Mouse (Mus musculus) heart, postnatal 0 days (tissue): ENCODE data around the gene Slc6a16. TPM values are rescaled to one million over a fixed set of nuclear protein-coding genes. Genes with fewer than 3 reads are reported as not detected.

ENCODE experiments used
- ATAC-seq: fragments of 200-750 bp; cut with Nextera tagmentation; 2 replicates; pipeline ENCODE4 v1.8.0; 2017; ENCODE audit warnings: low read depth, moderate number of reproducible peaks, moderate library complexity; ENCODE audit not compliant: insufficient read depth
- DNase-seq: peaks from one replicate; pipeline ENCODE4 v3.0.0-alpha.2; 2016; ENCODE audit warnings: low spot score
- H3K27ac ChIP-seq: fragments of 300-500 bp; sonication (generic); 2 replicates; pipeline ENCODE4 v1.5.1; 2014; ENCODE audit warnings: low read depth, mild to moderate bottlenecking
- H3K27me3 ChIP-seq: fragments of 300-500 bp; sonication (generic); 2 replicates; pipeline ENCODE4 v1.6.1; 2014; ENCODE audit warnings: low read length, mixed read lengths; ENCODE audit not compliant: control insufficient read depth, insufficient read depth
- H3K36me3 ChIP-seq: fragments of 300-500 bp; sonication (generic); replicated peaks from 2 replicates; pipeline ENCODE4 v1.6.1; 2014; ENCODE audit warnings: low read length, mixed read lengths; ENCODE audit not compliant: control insufficient read depth, insufficient read depth
- H3K4me1 ChIP-seq: fragments of 300-500 bp; sonication (generic); 2 replicates; pipeline ENCODE4 v1.6.1; 2014; ENCODE audit warnings: antibody characterized with exemption; ENCODE audit not compliant: control insufficient read depth, insufficient read depth
- H3K4me2 ChIP-seq: fragments of 300-500 bp; sonication (generic); 2 replicates; pipeline ENCODE4 v1.6.1; 2014; ENCODE audit warnings: low read depth, mild to moderate bottlenecking, low read length, moderate library complexity
- H3K4me3 ChIP-seq: fragments of 300-500 bp; sonication (generic); 2 replicates; pipeline ENCODE4 v1.5.1; 2014; ENCODE audit warnings: low read depth, low read length
- H3K9ac ChIP-seq: fragments of 300-500 bp; sonication (generic); replicated peaks from 2 replicates; pipeline ENCODE4 v1.6.1; 2014; ENCODE audit warnings: low read depth, low read length, mixed read lengths
- H3K9me3 ChIP-seq: fragments of 300-500 bp; sonication (generic); replicated peaks from 2 replicates; pipeline ENCODE4 v1.6.1; 2016; ENCODE audit warnings: low read length; ENCODE audit not compliant: control insufficient read depth
- CTCF ChIP-seq: IDR thresholded peaks from 2 replicates; pipeline ENCODE4 v1.5.1; 2016; ENCODE audit warnings: antibody characterized with exemption, control low read depth, low read depth
- EP300 ChIP-seq: IDR thresholded peaks from 2 replicates; pipeline ENCODE4 v1.6.1; 2016; ENCODE audit warnings: antibody characterized with exemption, low read depth
- WGBS: fragments of 180-500 bp; shearing (Covaris S2); extraction: QIAGEN DNeasy Blood & Tissue Kit; methylation state at CpG from one replicate; pipeline ENCODE4 v1.1.7; 2014; 5-methylcytosine and 5-hydroxymethylcytosine counted together
- polyA plus RNA-seq: library from polyadenylated mRNA; unstranded; fragments of >200 nt; fragmentation: Nextera tagmentation; extraction: Ambion mirVana; gene quantifications from 2 replicates; pipeline ENCODE4 v1.2.1, GENCODE M21; 2015
- total RNA-seq: library from RNA; depleted of rRNA; stranded (reverse); fragments of >200 nt; gene quantifications from 2 replicates; pipeline ENCODE4 v1.2.3, GENCODE M21; 2014; ENCODE audit warnings: low replicate concordance

The Slc6a16 gene
- total and polyA plus RNA-seq, 2 experiments from 2014 or later: not detected

GRCm38 (mm10) chr7:45300270-45300669 lies 59.4 kb downstream of the Slc6a16 start:
- Histone ChIP-seq H3K9ac (no peak overlapping the region), H3K4me2 (no peak overlapping the region), H3K36me3 (peaks cover 31% of the 10 kb centered on the region), H3K4me3 (no peak overlapping the region), H3K27me3 (no peaks in the 10 kb centered on the region), H3K27ac (no peak overlapping the region), H3K9me3 (no peaks in the 10 kb centered on the region), H3K4me1 (no peaks in the 10 kb centered on the region)
- peak; percentile 56 for DNase-seq
- peak; percentile 70 for TF ChIP-seq CTCF
- TF ChIP-seq EP300: no peak
- peak; percentile 68 for ATAC-seq
- 20% methylated on average over 6 of the region's 6 CpGs for WGBS

DNA sequence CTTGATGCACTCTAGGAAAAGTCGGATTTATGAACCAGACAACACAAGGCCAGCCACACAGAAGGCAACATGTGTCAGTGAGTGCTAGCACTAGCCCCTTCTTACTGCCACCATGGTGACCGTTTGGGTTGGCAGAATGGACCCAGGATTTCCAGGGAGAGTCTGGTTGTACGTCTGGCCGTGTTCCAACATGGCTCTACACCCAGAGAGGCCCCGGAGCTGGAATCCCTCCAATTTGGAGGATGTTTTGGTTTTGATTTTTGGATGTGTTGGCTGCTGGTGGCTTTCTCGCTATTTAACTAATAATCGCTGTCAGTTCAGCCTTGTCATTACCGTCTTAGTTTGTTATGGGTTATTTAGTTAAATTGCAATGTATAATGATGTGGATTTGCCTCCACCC lies 61.7 kb downstream of the Slc6a16 start:
- no peaks in the 10 kb centered on the region for H3K27me3 ChIP-seq
- TF ChIP-seq CTCF: no peak
- no peak for TF ChIP-seq EP300
- H3K36me3 ChIP-seq: peaks cover 47% of the 10 kb centered on the region
- H3K4me3 ChIP-seq: no peak overlapping the region
- no peak overlapping the region for H3K27ac ChIP-seq
- H3K4me1 ChIP-seq: no peaks in the 10 kb centered on the region
- 56% methylated on average over 8 of the region's 8 CpGs for WGBS
- H3K9ac ChIP-seq: no peak overlapping the region
- DNase-seq: no peak
- no peak for ATAC-seq
- H3K9me3 ChIP-seq: no peaks in the 10 kb centered on the region
- H3K4me2 ChIP-seq: no peak overlapping the region

DNA sequence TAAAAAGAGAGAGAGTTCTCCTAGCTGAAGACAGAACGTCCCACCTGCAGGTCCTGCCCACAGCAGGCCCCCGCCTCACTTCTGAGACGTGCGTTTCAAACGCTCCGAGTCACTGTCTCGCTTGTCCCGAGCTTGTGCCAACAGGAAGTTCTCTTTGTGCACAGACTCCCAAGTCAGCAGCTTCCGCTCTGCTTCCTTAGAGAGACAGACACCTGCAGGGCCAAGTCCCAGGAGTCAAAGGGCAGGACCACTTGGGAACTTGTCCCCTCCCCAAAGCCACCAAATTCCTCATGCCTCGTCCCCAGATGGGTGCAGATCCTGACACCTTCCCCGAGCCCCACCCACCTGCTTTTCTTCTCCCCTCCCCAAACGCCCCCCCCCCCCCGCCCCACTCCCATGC lies 64.0 kb downstream of the Slc6a16 start:
- H3K36me3 ChIP-seq: peaks cover 56% of the 10 kb centered on the region
- H3K9ac ChIP-seq: no peak overlapping the region
- H3K4me3 ChIP-seq: no peak overlapping the region
- no peak overlapping the region for H3K27ac ChIP-seq
- H3K9me3 ChIP-seq: no peaks in the 10 kb centered on the region
- ATAC-seq: no peak
- no peak for DNase-seq
- no peaks in the 10 kb centered on the region for H3K27me3 ChIP-seq
- 55% methylated on average over 12 of the region's 13 CpGs for WGBS
- TF ChIP-seq CTCF (no peak), EP300 (no peak)
- no peaks in the 10 kb centered on the region for H3K4me1 ChIP-seq
- no peak overlapping the region; the same call in 1 of the 2 replicates for H3K4me2 ChIP-seq

DNA sequence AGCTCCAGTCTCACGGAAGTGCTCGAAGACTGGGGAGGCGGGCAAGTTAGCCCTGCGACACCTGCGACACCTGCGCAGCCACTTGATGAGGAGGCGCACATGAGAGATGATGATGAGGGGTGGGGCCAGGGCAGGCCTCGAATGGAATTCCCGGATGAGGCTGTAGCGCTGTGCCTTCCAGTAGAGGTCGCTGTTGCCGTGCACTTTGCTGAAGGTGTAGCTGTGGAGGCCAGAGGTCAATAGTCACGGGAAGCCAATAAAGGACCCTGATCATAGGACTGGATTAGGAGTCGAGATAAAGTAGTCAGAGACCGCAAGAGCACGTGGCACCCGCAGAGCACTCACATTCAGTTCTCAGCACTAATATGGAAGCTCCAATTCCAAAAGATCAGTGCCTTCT lies 64.4 kb downstream of the Slc6a16 start:
- no peaks in the 10 kb centered on the region for H3K9me3 ChIP-seq
- peak; percentile 73 for TF ChIP-seq CTCF
- no peak for TF ChIP-seq EP300
- H3K4me1 ChIP-seq: no peaks in the 10 kb centered on the region
- no peak overlapping the region for H3K9ac ChIP-seq
- H3K4me3 ChIP-seq: no peak overlapping the region
- H3K27ac ChIP-seq: no peak overlapping the region
- ATAC-seq (0 out of 2 replicates have a peak, but pooled peaks have one; percentile 42), DNase-seq (peak; percentile 42)
- no peak overlapping the region; the same call in 1 of the 2 replicates for H3K4me2 ChIP-seq
- 24% methylated on average over 16 of the region's 17 CpGs for WGBS
- peaks cover 60% of the 10 kb centered on the region for H3K36me3 ChIP-seq
- H3K27me3 ChIP-seq: no peaks in the 10 kb centered on the region

- 75% methylated on average over 15 of the region's 15 CpGs for WGBS
- H3K9me3 ChIP-seq: no peaks in the 10 kb centered on the region
- 0 out of 2 replicates have a peak, but pooled peaks cover 4% of the 10 kb centered on the region for H3K4me1 ChIP-seq
- no peak for TF ChIP-seq EP300
- no peak for TF ChIP-seq CTCF
- DNase-seq: no peak
- peaks cover 49% of the 10 kb centered on the region for H3K36me3 ChIP-seq
- H3K27ac ChIP-seq: no peak overlapping the region
- H3K27me3 ChIP-seq: no peaks in the 10 kb centered on the region
- no peak for ATAC-seq
- no peak overlapping the region for H3K4me2 ChIP-seq
- no peak overlapping the region for H3K9ac ChIP-seq
- no peak overlapping the region for H3K4me3 ChIP-seq
Measured at GRCm38 (mm10) chr7:45308551-45309240, 67.8 kb downstream of the Slc6a16 start.

- 0 out of 2 replicates have a peak, but pooled peaks cover 4% of the 10 kb centered on the region for H3K4me1 ChIP-seq
- ATAC-seq (no peak), DNase-seq (peak; percentile 74)
- H3K9ac ChIP-seq: no peak overlapping the region
- 17% methylated on average over 9 of the region's 9 CpGs for WGBS
- H3K27ac ChIP-seq: no peak overlapping the region
- no peak overlapping the region for H3K4me2 ChIP-seq
- TF ChIP-seq CTCF: peak; percentile 75
- TF ChIP-seq EP300: no peak
- no peaks in the 10 kb centered on the region for H3K27me3 ChIP-seq
- no peaks in the 10 kb centered on the region for H3K9me3 ChIP-seq
- H3K4me3 ChIP-seq: no peak overlapping the region
- peaks cover 46% of the 10 kb centered on the region for H3K36me3 ChIP-seq
Measured at GRCm38 (mm10) chr7:45309455-45309854, 68.6 kb downstream of the Slc6a16 start.
